Mouse (Mus musculus) liver, postnatal 0 days (tissue): ENCODE results near the gene Sap30.

ENCODE experiments used
- CTCF ChIP-seq: sonication (generic); IDR thresholded peaks from 2 replicates; pipeline ENCODE4 v1.5.1; 2016; ENCODE audit warnings: antibody characterized with exemption, low read depth
- EP300 ChIP-seq: IDR thresholded peaks from 2 replicates; pipeline ENCODE4 v1.6.1; 2016; ENCODE audit warnings: antibody characterized with exemption, low read depth, mild to moderate bottlenecking

- no peak for TF ChIP-seq CTCF
- no peak for TF ChIP-seq EP300
Observed at GRCm38 (mm10) chr8:57517723-57518122, 30.1 kb upstream of the Sap30 start.
